Mouse (Mus musculus) spleen, postnatal 36 days (tissue): ENCODE measurements around the gene Pax3.

Experiments used
- DNase-seq, 2 experiments: peaks; one replicate each; pipeline ENCODE4 v3.0.0; 2022; ENCODE audit warnings: low spot score in 2 of 2, mixed read lengths in 1 of 2

The Pax3 gene

DNA sequence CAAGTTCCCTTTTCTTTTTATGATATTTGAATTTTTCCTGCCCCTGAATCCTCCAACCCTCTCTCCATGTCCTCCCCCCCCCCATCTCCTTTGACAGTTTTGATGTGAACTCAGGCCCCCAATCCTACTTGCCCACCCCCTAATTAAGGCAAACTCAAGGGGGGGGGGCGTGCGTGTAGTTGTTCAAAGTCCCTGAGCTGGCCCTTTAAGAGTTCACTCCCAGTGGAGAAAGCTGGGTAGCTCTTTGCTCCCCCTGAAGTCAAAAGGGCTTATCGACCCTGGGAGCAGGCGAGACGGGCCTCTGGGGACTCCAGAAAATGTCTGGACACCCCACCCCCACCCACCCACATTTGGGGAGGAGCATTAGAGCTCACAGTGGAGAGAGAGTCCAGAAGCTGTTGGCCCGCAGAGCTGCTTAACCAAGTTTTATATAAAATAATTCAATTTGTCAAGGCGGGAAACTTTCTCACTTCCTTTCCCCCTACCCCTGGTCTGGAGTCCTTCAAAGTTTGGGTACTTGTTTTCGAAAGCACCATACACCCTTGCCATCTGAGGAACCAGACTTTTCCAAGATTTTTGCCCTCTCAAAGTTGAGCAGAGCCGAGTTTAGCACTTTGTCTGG is 1.5 kb upstream of the Pax3 start:
- DNase-seq: no peak

DNA sequence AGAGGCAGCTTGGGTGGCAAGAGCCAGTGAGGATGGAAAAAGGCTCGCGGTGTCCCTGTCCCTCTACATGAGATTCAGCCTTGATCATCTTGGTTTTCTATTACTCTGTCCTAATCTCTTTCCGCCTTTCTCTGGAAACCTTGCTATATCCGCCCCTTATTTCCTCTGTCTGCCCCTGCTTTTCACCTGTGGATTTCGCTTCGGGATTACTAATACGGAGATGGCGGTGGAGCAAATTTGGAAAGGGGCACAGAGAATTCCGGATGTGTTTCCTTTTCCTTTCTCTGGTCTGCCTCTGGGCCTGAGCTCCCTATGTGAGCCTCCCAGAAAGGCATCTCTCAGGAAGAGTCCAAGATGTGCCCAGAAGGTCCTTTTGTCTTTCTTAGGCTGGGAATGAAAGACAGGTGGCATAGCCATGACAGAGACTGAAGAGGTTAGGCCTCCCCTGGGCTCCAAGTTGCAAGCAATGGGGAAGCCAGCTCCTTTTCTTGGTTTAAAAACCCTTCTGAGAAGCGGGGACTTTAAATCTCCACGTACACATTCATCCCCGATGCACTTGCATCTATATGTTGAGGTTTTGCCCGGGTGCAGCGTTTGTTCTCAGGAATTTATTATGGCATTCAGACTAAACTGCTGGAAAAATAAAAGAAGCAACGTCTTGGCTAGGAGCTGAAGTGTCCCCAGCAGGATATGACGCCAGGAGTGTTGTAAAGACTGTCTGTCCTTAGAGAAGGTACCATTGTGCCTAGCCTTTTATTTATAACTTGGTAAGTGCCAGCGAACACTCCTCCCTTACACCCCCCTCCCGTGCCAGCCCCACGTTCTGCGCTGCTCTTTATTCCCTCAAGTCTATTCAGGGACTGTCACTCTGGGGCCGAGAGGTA is 659 bp upstream of the Pax3 start:
- DNase-seq: no peak

DNA sequence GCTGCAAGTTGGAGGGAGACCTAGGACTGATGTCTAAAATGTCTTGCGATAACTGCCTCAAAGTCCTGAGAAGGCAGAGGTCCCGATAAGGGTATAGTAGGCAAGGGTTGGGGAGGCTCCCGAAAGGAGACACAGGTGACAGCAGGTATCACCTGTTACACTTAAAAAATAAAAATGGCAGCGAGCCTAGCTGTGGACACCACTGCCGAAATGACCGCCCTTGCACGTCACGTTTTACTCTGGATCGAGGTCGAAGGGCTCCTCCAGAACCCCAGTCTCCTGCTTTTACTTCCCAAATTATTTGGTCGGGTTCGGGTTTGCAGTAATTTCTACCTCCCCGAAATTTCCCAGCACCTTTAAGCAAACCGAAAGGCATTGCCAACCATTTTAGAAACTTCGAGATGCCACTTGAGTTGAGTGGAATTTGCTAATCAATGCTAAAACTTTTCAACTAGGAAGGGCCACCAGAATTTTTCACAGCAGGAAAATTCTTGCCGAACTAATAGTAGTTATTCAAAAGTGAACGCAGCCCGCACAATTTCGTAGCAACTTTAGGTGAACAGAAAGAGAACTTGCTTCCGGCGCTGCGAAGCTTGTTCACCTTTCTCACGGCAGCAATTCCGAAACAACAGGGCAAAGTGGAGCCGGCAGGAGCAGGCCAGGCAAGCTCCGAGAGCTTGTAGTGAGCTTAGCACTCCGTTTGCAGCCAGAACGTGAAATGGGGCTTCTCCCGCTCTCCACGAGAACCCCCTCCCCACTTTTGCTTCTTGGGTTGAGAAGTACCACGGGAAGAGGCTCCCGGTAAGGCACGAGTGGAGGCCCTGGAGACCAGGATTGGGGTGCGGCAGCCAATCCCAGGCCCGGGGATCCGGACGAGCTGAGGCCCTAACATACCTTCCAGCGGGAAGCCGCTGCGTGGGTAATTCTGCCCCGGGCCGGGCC is 892 bp downstream of the Pax3 start:
- no peak for DNase-seq

DNA sequence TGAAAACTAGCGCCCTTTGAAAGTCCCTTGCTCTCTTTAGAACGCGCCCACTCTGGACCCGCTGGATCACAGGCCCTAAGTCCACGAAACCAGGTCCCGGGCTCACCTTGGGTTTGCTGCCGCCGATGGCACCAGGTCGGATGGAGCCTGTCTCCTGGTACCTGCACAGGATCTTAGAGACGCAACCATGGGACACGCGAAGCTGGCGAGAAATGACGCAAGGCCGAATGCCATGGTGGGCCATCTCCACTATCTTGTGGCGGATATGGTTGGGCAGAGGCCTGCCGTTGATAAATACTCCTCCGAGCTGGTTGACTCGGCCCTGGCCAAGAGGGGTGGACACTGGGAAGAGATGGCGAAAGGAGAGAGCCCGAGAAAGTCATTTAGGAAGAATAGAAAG is 1.8 kb downstream of the Pax3 start:
- DNase-seq: no peak

DNA sequence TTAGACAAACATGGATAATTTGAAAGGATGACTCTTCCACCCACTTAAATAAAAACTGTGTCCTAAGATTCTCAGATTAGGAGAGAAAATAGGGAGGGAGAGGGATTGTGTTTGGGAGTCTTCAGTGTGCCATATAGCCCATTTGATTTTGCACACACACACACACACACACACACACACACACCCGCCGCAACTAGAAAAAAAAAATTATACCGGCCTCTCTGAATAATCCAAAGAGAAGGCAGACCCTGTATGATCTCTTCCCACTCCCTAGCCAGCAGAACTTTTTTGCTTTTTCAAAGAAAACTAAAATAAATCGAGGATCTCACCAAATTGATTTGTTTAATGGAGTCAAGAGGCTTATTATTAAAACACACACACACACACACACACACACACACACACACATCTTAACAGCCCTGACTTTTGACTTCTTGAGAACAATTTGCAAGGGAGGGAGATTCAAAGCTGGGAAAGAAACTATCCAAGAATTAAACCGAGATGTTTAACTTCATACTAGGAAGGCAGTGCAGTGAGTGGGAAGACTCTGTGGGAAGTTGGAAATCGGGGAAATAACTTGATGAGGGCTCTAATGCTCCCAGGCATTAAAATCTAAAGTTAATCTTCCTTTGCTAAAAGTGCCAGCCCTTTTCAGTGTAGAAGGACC is 2.4 kb downstream of the Pax3 start:
- DNase-seq: no peak

DNA sequence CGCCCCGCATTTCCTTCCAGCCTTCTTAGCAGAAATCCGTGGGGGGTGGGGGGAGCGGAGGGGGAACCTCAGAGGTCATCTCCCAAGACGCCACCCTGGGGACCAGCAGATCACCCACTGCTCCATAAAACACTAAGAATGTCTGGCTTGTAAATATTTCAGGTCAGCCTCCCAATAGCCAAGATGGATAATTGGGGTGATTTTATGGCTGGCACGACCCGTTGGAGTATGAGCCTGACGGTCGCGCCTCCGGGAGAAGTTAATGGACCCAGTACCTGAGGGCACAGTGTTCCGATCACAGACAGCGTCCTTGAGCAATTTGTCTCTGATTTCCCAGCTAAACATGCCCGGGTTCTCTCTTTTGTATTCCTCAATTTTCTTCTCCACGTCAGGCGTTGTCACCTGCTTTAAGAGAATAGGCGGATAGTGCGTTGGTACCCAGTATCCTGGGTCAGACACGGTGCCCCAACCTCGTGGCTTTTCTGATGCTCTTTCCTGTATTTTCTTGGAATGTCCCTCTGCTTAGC is 3.4 kb downstream of the Pax3 start:
- DNase-seq: no peak

DNA sequence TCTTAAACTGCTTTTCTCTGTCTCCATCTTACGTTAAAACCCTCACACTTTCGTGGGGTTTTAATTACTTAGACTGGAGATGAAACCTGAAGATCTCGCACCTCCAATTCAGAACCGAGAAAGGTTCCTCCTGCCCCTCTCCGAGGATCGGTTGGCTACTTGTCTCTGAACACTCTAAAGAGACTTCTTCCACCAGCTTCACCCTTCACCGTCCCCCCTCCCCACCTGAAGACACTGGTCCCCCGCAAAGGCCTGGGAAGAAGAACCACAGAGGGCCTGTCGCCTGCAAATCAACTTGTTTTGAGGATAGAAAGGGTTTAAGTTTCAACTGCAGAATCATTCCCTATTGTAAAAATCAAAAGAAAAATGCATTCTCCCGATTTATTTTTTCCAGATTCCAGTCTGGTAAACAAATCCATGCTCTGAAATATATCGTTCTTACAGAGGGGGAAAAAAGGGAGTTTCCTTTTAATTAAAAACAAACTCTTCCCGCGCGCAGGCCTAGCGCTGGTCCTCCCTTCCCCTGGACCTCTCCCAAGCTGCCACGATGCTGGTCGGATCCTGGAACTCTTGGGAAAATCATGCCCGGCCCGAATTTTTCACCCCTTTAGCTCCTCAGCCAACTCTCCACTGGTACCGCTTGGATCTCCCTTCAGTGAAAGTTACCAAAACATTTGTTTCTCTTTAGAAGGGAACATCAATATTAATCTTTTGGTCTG is 4.0 kb downstream of the Pax3 start:
- no peak for DNase-seq

DNA sequence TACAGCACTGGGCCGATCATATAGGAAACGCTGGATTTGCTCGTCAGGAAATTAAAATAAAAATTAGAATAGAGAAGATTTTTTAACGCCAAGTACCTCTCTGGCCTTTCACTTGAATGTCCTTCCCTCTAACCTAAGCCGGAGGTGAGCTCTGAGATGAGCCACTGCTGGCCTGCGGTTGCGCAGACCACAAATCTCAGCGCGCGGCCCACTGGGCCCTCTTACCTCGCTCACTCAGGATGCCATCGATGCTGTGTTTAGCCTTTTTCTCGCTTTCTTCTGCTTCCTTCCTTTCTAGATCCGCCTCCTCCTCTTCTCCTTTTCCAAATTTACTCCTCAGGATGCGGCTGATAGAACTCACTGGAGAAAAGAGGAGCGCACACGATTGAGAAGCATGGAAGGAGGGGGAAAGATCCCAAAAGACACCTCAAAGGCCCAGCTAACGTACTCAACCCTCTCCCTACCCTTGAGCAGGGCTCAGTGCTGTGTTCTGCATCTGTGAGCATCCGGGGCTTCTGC is 4.7 kb downstream of the Pax3 start:
- DNase-seq: no peak

DNA sequence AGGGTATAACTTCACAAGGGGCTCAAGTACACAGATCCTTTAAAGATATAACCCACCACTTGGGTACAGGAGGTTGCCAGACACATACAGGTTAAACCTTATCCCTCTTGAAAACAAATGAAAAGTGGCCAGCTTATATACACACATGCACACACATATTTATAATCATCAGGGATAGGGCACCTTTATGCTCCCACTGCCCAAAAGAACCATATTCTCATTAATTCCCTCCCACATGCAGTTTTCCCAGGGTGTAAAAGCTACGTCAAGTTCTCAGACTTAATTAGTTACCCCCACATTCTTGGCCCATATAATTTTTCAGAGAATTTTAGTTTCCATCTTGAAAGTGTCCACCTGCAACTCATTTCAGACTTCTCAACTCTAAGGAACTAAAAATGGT is 5.2 kb downstream of the Pax3 start:
- no peak for DNase-seq

DNA sequence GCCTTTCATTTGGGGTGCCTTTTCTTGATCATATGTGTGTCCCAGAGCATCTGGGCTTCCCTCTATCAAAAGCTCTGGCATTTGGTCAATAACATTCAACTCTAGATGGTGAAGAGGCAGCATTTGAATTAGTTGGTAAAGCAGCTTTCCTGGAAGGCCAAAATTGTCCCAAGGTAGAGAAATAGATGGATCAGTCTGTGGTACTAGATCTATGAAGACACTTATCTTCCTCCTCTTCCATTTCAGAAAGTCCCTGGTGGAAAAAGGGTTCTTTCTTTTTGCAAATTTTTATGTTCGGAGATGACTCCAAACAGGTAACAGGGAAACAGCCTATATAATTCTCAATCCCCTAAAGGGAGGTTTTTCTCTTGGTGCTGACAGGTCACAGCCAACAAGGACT is 5.6 kb downstream of the Pax3 start:
- DNase-seq: no peak

DNA sequence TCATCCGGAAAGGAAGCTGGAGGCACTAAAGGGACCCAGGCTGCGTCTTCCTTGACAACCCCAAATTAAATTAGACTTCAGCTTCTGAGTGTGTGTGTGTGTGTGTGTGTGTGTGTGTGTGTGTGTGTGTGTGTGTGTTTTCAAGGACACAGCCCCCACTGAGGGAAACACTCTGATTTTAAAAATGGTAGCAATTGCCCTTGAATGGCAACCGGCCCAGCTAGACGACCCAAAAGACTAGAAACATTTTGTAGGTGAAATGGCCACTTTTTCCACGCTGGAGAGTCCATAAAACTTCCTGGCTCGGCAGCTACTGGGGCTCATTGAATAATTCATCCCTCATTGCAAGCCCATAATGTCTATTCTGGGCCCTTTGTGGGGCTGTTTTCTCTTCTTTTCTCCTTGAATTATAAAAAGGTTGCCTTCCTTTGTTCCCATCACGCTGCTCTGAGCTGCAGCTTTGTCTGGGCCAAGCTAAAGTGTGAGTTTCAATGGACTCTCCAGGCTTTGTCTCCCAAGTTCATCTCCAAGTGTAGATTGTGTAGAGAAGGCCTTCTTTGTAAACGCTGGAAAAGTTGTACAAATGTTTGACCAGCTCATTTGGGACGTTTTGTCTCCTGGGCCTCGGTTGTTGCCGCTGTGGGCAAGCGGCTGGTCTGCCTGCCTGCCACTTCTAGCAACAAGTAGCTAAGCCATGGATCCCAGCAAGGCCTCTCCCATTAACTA is 6.4 kb downstream of the Pax3 start:
- no peak for DNase-seq

DNA sequence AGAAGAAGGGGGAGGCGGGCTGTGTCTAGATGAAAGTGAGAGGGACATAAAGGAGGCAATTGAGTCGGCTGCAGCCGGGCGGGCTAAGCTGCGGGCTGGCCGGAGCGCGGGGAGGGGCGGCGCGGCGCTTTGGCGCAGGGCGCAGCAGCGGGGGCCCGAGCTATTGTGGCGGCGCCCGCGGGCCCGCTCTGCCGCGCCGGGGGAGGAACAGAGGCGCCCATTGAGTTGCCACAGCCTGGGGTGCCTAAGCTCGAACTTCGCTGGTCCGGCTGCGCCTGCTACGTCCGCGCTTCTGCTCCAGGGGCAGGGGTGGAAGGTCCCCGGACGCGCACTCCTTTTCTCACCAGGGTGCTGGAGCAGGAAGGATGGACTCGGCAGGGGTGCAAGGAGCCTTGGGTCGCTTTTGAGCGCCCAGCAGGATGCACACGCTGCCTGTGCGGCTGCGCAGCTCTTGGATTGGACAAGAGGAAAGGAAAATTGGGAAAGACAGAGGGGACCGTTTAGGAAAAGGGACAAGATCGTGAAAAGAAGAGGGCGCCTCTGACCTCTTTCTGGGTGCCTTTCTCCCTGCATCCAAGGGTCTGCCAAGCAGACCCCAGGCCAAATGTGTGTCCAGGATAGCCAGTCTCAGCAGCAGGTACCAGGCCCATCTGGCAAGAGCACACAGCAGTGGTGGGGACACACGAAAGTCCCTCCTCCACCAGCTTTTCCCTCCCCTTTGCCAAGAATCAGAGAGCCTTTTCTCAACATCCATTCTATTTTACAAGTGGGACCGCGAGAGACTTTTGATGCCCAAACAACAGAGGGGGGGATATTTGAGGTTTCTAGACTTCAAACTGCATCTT is 7.2 kb downstream of the Pax3 start:
- DNase-seq: no peak

DNA sequence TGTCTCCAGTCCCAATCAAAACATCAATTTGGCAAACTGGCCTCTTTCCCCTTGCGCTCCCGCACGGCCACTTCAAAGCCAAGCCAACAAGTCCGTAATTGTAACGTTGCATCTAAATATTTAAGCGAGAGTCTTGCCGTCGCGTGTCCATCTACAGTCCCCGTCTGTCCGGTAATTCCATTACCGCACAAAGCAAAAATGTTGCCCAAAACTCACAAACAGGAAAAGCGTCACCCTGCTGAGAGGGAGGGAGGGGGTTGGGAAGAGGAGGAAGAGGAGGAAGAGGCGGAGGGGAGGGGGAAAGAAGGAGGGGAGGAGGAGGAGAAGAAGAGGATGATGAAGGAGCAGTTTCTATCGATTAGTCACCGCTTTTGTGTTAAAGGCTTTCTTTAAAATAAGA is 7.9 kb downstream of the Pax3 start:
- DNase-seq: no peak

DNA sequence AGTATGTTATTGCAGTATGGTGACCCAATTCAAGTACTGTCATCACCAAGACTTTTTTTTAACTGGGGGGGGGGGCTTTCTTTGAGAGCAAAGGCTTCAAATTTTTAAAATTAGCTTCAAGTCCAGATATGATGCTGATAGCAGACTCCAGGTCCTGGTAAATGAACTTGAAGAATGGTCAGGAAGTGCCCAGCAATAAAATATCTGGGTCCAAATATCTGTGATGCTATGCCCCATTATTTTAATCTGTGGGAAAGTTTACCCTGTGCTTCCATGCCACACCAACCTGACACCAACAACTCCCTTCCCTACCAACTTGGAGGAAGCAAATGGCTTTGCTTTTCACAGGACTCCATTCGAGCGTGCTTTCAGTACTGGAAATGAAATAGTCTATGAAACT is 8.6 kb downstream of the Pax3 start:
- DNase-seq: no peak

DNA sequence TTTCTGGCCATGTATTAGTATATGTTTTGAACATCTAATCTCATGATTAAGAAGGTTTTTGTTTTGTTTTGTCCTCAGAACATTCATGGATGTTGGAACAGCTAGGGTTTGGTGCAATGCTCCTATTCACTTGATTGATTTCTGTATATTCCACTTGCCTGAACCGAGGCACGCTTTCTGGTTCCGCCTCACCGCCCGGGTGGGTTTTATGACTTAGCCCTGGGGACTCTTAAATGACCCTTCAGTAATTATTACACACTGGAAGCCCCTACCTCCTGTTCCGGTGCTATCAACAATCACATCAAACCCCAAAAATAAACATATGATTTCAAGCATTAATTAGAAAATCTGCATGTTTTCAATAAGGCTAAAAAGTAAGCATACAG is 9.2 kb downstream of the Pax3 start:
- no peak for DNase-seq

DNA sequence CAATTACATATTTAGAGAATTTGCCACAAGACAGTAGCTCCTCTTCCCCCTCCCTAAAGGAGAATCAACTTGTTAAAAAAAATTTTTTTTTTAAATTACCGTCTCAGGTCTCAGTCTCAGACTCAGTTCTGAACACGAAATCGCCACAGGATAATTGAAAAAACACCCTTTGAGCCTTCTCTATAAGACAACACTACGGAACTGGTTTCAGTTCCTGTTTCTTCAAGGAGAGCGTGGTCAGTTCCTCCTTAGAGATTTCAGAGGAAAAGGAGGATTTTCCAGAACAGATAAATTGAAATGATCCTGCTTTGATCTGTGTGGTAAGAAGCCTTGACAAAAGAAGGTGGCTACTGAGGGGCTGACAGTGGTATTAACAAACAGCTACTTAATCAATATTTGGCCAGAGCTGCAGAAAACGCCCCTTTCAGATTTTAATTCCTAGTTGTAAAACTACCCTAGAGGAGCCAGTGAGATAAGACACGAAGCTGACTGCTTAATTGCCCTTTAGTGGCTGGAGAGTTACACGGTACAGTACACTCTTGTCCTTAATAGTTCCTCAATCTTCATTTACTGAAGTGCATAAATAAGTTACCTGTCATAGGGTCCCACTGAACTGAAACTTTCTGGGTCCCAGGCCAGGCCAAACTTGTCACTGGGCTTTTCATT is 9.7 kb downstream of the Pax3 start:
- no peak for DNase-seq

DNA sequence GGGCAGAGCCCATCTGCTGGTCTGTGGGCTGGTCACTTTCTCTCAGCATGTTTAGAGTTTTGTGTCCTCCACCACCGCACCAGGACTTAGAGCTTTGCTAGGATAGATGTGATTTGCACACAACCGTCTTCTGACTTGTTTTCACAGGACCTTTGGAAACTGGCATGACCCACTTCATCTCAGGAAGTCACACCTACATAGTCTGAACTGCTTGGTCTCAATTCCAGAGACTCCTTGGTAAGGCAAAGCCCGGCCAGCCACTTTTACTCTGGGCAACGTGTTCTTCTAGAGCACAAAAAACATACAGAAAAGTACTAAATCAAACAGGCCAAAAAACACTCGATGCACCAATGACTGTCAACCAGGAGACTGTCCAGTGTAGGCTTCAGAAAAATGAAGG is 14.0 kb downstream of the Pax3 start:
- DNase-seq: no peak

DNA sequence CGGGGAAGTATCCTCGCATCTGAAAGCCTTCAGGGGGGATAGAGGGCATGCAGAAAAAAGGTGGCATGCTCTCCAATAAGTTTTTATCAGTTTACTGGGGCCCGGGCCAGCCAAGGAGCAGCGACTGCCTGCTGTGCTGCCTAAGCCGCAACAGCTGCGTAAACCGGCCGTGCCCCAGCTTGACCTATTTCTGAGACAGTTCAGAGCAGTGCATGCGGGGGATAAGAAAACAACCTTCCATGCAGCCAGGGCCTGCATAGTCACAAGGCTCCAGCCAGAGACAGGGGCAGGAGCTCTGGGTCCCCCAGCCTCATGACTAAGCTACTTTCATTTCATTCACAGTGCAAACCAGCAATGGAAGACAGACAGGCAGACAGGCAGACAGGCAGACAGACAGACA is 15.1 kb downstream of the Pax3 start:
- DNase-seq: no peak

DNA sequence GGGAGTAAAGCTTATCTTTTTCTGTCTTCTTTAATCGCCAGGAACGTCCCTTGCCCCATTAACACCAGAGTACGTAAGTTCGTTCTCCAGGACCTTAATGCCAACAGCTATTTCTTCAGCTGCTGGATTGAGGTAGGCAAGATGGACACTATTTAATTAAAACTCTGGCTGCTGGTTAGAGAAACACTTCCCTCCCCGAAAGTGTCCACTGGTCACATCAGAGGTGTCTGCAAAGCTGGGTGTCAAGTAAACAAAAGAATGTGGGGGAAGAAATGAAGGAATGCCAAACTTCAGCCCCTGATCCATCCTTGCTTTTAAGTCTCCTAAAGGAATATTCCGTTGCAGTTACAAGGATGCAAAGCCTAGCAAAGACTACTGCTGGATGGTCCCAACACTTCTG is 24.6 kb downstream of the Pax3 start:
- DNase-seq: no peak
